Mouse (Mus musculus) midbrain, embryonic 16.5 days (tissue): ENCODE measurements around the gene Spg7. TPM values are rescaled to one million over a fixed set of nuclear protein-coding genes. Genes with fewer than 3 reads are reported as not detected.

Experiments used
- ATAC-seq: fragments of 200-750 bp; cut with Nextera tagmentation; 2 replicates; pipeline ENCODE4 v1.8.0; 2017; ENCODE audit warnings: moderate TSS enrichment
- H3K27ac ChIP-seq: fragments of 300-500 bp; sonication (generic); 2 replicates; pipeline ENCODE4 v1.5.1; 2014; ENCODE audit warnings: mild to moderate bottlenecking, low read length, mixed read lengths
- H3K27me3 ChIP-seq: fragments of 300-500 bp; sonication (generic); 2 replicates; pipeline ENCODE4 v1.6.1; 2014; ENCODE audit warnings: low read depth, low read length, mixed read lengths; ENCODE audit not compliant: control insufficient read depth, insufficient read depth
- H3K36me3 ChIP-seq: fragments of 300-500 bp; sonication (generic); 2 replicates; pipeline ENCODE4 v1.6.1; 2014; ENCODE audit warnings: mild to moderate bottlenecking, low read length, moderate library complexity, mixed read lengths; ENCODE audit not compliant: control insufficient read depth, insufficient read depth
- H3K4me1 ChIP-seq: fragments of 300-500 bp; sonication (generic); 2 replicates; pipeline ENCODE4 v1.6.1; 2014; ENCODE audit warnings: mild to moderate bottlenecking, low read length, mixed read lengths; ENCODE audit not compliant: control insufficient read depth, insufficient read depth
- H3K4me2 ChIP-seq: fragments of 300-500 bp; sonication (generic); 2 replicates; pipeline ENCODE4 v1.6.1; 2014; ENCODE audit warnings: mild to moderate bottlenecking, low read length, mixed read lengths
- H3K4me3 ChIP-seq: fragments of 300-500 bp; sonication (generic); 2 replicates; pipeline ENCODE4 v1.5.1; 2014; ENCODE audit warnings: low read depth, mild to moderate bottlenecking, low read length, moderate library complexity, mixed read lengths
- H3K9ac ChIP-seq: fragments of 300-500 bp; sonication (generic); 2 replicates; pipeline ENCODE4 v1.6.1; 2014; ENCODE audit warnings: low read depth, low read length, mixed read lengths
- H3K9me3 ChIP-seq: fragments of 300-500 bp; sonication (generic); replicated peaks from 2 replicates; pipeline ENCODE4 v1.6.1; 2014; ENCODE audit warnings: mild to moderate bottlenecking, low read length, mixed read lengths; ENCODE audit not compliant: control insufficient read depth, poor library complexity, severe bottlenecking
- WGBS: fragments of 180-500 bp; shearing (Covaris S2); extraction: QIAGEN DNeasy Blood & Tissue Kit; methylation state at CpG from one replicate; pipeline ENCODE4 v1.1.7; 2014; 5-methylcytosine and 5-hydroxymethylcytosine counted together
- polyA plus RNA-seq: library from polyadenylated mRNA; unstranded; fragments of >200 nt; fragmentation: Nextera tagmentation; extraction: Ambion mirVana; gene quantifications from 2 replicates; pipeline ENCODE4 v1.2.1, GENCODE M21; 2015

Spg7 gene
- polyA plus RNA-seq, 1 experiment from 2014 or later = 48.2 TPM

GRCm38 (mm10) chr8:123126193-123126816, 63.6 kb downstream of the Spg7 start:
- Histone ChIP-seq H3K4me1 (no peaks in the 10 kb centered on the region), H3K4me2 (no peak overlapping the region), H3K36me3 (no peaks in the 10 kb centered on the region), H3K27ac (no peak overlapping the region), H3K27me3 (peaks cover 10% of the 10 kb centered on the region; the same call in 1 of the 2 replicates), H3K4me3 (no peak overlapping the region), H3K9me3 (no peaks in the 10 kb centered on the region), H3K9ac (no peak overlapping the region)
- 7% methylated on average over 19 of the region's 19 CpGs for WGBS
- ATAC-seq = no peak

- Histone ChIP-seq H3K27me3 (peaks cover 8% of the 10 kb centered on the region; the same call in 1 of the 2 replicates), H3K4me2 (no peak overlapping the region), H3K27ac (no peak overlapping the region), H3K36me3 (no peaks in the 10 kb centered on the region), H3K4me3 (no peak overlapping the region), H3K9ac (no peak overlapping the region), H3K4me1 (peaks cover 13% of the 10 kb centered on the region), H3K9me3 (no peaks in the 10 kb centered on the region)
- ATAC-seq = no peak
- 74% methylated on average over 9 of the region's 9 CpGs for WGBS
These were observed 68.3 kb downstream of the Spg7 start for GRCm38 (mm10) chr8:123131041-123131440.

- Histone ChIP-seq H3K9ac (no peak overlapping the region), H3K4me3 (no peak overlapping the region), H3K4me1 (peaks cover 15% of the 10 kb centered on the region), H3K9me3 (no peaks in the 10 kb centered on the region), H3K4me2 (no peak overlapping the region), H3K36me3 (no peaks in the 10 kb centered on the region), H3K27me3 (no peaks in the 10 kb centered on the region), H3K27ac (no peak overlapping the region)
- no peak for ATAC-seq
- 100% methylated on average over 2 of the region's 2 CpGs for WGBS
These were observed 70.2 kb downstream of the Spg7 start for GRCm38 (mm10) chr8:123132953-123133352.

GRCm38 (mm10) chr8:123134149-123134713, 71.5 kb downstream of the Spg7 start:
- H3K9ac ChIP-seq = no peak overlapping the region
- peak overlapping the region; percentile 83 for H3K27ac ChIP-seq
- H3K4me2 ChIP-seq = no peak overlapping the region
- no peaks in the 10 kb centered on the region for H3K36me3 ChIP-seq
- no peak overlapping the region for H3K4me3 ChIP-seq
- no peaks in the 10 kb centered on the region for H3K27me3 ChIP-seq
- H3K4me1 ChIP-seq = peaks cover 18% of the 10 kb centered on the region
- ATAC-seq = no peak
- no peaks in the 10 kb centered on the region for H3K9me3 ChIP-seq
- 82% methylated on average over 11 of the region's 11 CpGs for WGBS

GRCm38 (mm10) chr8:123135406-123135805, 72.7 kb downstream of the Spg7 start:
- peak overlapping the region; percentile 86 for H3K27ac ChIP-seq
- H3K4me1 ChIP-seq = peaks cover 18% of the 10 kb centered on the region
- no peaks in the 10 kb centered on the region for H3K9me3 ChIP-seq
- H3K4me2 ChIP-seq = peak overlapping the region; percentile 38
- 4% methylated on average over 7 of the region's 7 CpGs for WGBS
- ATAC-seq = peak; percentile 80
- H3K27me3 ChIP-seq = no peaks in the 10 kb centered on the region
- H3K9ac ChIP-seq = 0 out of 2 replicates have a peak overlapping the region, but pooled peaks have one; percentile 32
- 0 out of 2 replicates have a peak overlapping the region, but pooled peaks have one; percentile 4 for H3K4me3 ChIP-seq
- no peaks in the 10 kb centered on the region for H3K36me3 ChIP-seq

GRCm38 (mm10) chr8:123135806-123136205, 73.1 kb downstream of the Spg7 start:
- Histone ChIP-seq H3K4me1 (peaks cover 18% of the 10 kb centered on the region), H3K36me3 (no peaks in the 10 kb centered on the region), H3K9ac (0 out of 2 replicates have a peak overlapping the region, but pooled peaks have one; percentile 32), H3K9me3 (no peaks in the 10 kb centered on the region), H3K27me3 (no peaks in the 10 kb centered on the region), H3K4me3 (0 out of 2 replicates have a peak overlapping the region, but pooled peaks have one; percentile 4), H3K4me2 (peak overlapping the region; percentile 38), H3K27ac (peak overlapping the region; percentile 86)
- WGBS = 37% methylated on average over 9 of the region's 9 CpGs
- peak; percentile 34 for ATAC-seq

- no peak for ATAC-seq
- Histone ChIP-seq H3K4me1 (peaks cover 18% of the 10 kb centered on the region), H3K36me3 (no peaks in the 10 kb centered on the region), H3K9ac (no peak overlapping the region), H3K27me3 (no peaks in the 10 kb centered on the region), H3K4me2 (no peak overlapping the region), H3K27ac (no peak overlapping the region; the same call in 1 of the 2 replicates), H3K4me3 (no peak overlapping the region), H3K9me3 (no peaks in the 10 kb centered on the region)
- WGBS = 85% methylated on average over 9 of the region's 9 CpGs
These were observed 73.5 kb downstream of the Spg7 start for GRCm38 (mm10) chr8:123136287-123136686.

- Histone ChIP-seq H3K4me2 (no peak overlapping the region), H3K9ac (no peak overlapping the region), H3K27me3 (no peaks in the 10 kb centered on the region), H3K4me3 (no peak overlapping the region), H3K9me3 (no peaks in the 10 kb centered on the region), H3K27ac (no peak overlapping the region; the same call in 1 of the 2 replicates), H3K4me1 (peaks cover 18% of the 10 kb centered on the region), H3K36me3 (no peaks in the 10 kb centered on the region)
- ATAC-seq = no peak
- 17% methylated on average over 2 of the region's 2 CpGs for WGBS
These were observed 74.9 kb downstream of the Spg7 start for GRCm38 (mm10) chr8:123137645-123138077.

GRCm38 (mm10) chr8:123138741-123139140, 76.0 kb downstream of the Spg7 start:
- 63% methylated on average over 4 of the region's 4 CpGs for WGBS
- no peaks in the 10 kb centered on the region for H3K36me3 ChIP-seq
- no peak overlapping the region for H3K9ac ChIP-seq

More at GRCm38 (mm10) chr8:123138741-123139140, 76.0 kb downstream of the Spg7 start:
- no peak for ATAC-seq
- H3K9me3 ChIP-seq = no peaks in the 10 kb centered on the region
- H3K4me2 ChIP-seq = no peak overlapping the region
- H3K4me1 ChIP-seq = peaks cover 18% of the 10 kb centered on the region
- no peaks in the 10 kb centered on the region for H3K27me3 ChIP-seq
- no peak overlapping the region for H3K27ac ChIP-seq
- no peak overlapping the region for H3K4me3 ChIP-seq
